Mouse (Mus musculus) forebrain, embryonic 14.5 days (tissue): ENCODE results near the gene Hoxb3. TPM values are rescaled to one million over a fixed set of nuclear protein-coding genes. Genes with fewer than 3 reads are reported as not detected.

Experiments
- microRNA counts: library from miRNA; unstranded; fragments of <30 nt; microRNA quantifications from one replicate; lab custom pipeline; 2016
- microRNA-seq: library from miRNA; unstranded; fragments of <30 nt; microRNA quantifications from one replicate; pipeline ENCODE4, GENCODE M21; 2016
- polyA plus RNA-seq: library from polyadenylated mRNA; unstranded; fragments of >200 nt; fragmentation: Nextera tagmentation; extraction: Ambion mirVana; gene quantifications from 2 replicates; pipeline ENCODE4 v1.2.1, GENCODE M21; 2014

Hoxb3 gene
- polyA plus RNA-seq, 1 experiment from 2014 or later: not detected

MicroRNAs within 50 kb of the gene (microRNA counts, 519-probe panel; counts per million panel counts)
- microRNA mmu-miR-10a (lab: Ali Mortazavi, UCI): 2,992 counts per million, percentile 24 among the panel's probes with 10 or more counts

Small RNA genes within 50 kb of the gene (microRNA-seq; reads per million reads assigned to microRNA genes)
- 388 reads per million, percentile 73 among the genes with 10 or more reads in this experiment for gene Mir10a

Other genes with a start within 250 kb of the Hoxb3 start
- 606 and 726 TPM in 2 replicates for gene Atp5g1, start 247.7 kb upstream of the Hoxb3 start, polyA plus RNA-seq
- 0.14 TPM in 1 of 2 replicates, not detected in the other for gene Calcoco2, start 211.4 kb upstream of the Hoxb3 start, polyA plus RNA-seq
- gene Ttll6, start 189.5 kb upstream of the Hoxb3 start, polyA plus RNA-seq: 0.06 and 0.15 TPM in 2 replicates
- gene Hoxb13, start 129.0 kb upstream of the Hoxb3 start, polyA plus RNA-seq: not detected in 2 replicates
- gene Hoxb9, start 51.9 kb upstream of the Hoxb3 start, polyA plus RNA-seq: not detected in 2 replicates
- not detected in 2 replicates for gene Hoxb8, start 41.4 kb upstream of the Hoxb3 start, polyA plus RNA-seq
- not detected in 2 replicates for gene Hoxb7, start 36.7 kb upstream of the Hoxb3 start, polyA plus RNA-seq
- gene Hoxb6, start 30.9 kb upstream of the Hoxb3 start, polyA plus RNA-seq: not detected in 2 replicates
- gene Hoxb5, start 20.0 kb upstream of the Hoxb3 start, polyA plus RNA-seq: 0.15 TPM in 1 of 2 replicates, not detected in the other
- gene Hoxb4, start 5.1 kb upstream of the Hoxb3 start, polyA plus RNA-seq: not detected in 2 replicates
- gene Hoxb2, start 27.2 kb downstream of the Hoxb3 start, polyA plus RNA-seq: not detected in 2 replicates
- not detected in 2 replicates for gene Hoxb1, start 42.4 kb downstream of the Hoxb3 start, polyA plus RNA-seq
- 2.4 and 2.8 TPM in 2 replicates for gene Skap1, start 141.3 kb downstream of the Hoxb3 start, polyA plus RNA-seq